Mouse (Mus musculus) lung, embryonic 14.5 days (tissue): Measurements from ENCODE around the gene Ldb1. TPM values are rescaled to one million over a fixed set of nuclear protein-coding genes. Genes with fewer than 3 reads are reported as not detected.

Experiments
- ATAC-seq: fragments of 200-750 bp; cut with Nextera tagmentation; 2 replicates; pipeline ENCODE4 v1.8.0; 2017; ENCODE audit warnings: mild to moderate bottlenecking, moderate TSS enrichment, moderate library complexity; ENCODE audit not compliant: insufficient read depth
- DNase-seq: peaks from one replicate; pipeline ENCODE4 v3.0.0-alpha.2; 2015
- H3K27ac ChIP-seq: fragments of 300-500 bp; sonication (generic); 2 replicates; pipeline ENCODE4 v1.5.1; 2014; ENCODE audit warnings: low read depth, mild to moderate bottlenecking, moderate library complexity
- H3K27me3 ChIP-seq: fragments of 300-500 bp; sonication (generic); 2 replicates; pipeline ENCODE4 v1.6.1; 2014; ENCODE audit warnings: low read length, control low read depth; ENCODE audit not compliant: insufficient read depth
- H3K36me3 ChIP-seq: fragments of 300-500 bp; sonication (generic); 2 replicates; pipeline ENCODE4 v1.6.1; 2014; ENCODE audit warnings: control low read depth; ENCODE audit not compliant: insufficient read depth
- H3K4me1 ChIP-seq: fragments of 300-500 bp; sonication (generic); 2 replicates; pipeline ENCODE4 v1.6.1; 2014; ENCODE audit warnings: antibody characterized with exemption, control low read depth; ENCODE audit not compliant: insufficient read depth
- H3K4me2 ChIP-seq: fragments of 300-500 bp; sonication (generic); 2 replicates; pipeline ENCODE4 v1.6.1; 2014; ENCODE audit warnings: mild to moderate bottlenecking
- H3K4me3 ChIP-seq: fragments of 300-500 bp; sonication (generic); 2 replicates; pipeline ENCODE4 v1.5.1; 2014; ENCODE audit warnings: low read depth, low read length
- H3K9ac ChIP-seq: fragments of 300-500 bp; sonication (generic); 2 replicates; pipeline ENCODE4 v1.6.1; 2014
- H3K9me3 ChIP-seq: fragments of 300-500 bp; sonication (generic); 2 replicates; pipeline ENCODE4 v1.6.1; 2016; ENCODE audit warnings: low read depth, low read length, control low read depth
- CTCF ChIP-seq: IDR thresholded peaks from 2 replicates; pipeline ENCODE4 v1.5.1; 2016; ENCODE audit warnings: antibody characterized with exemption, low read depth
- WGBS: fragments of 180-500 bp; shearing (Covaris S2); extraction: QIAGEN DNeasy Blood & Tissue Kit; methylation state at CpG from one replicate; pipeline ENCODE4 v1.1.7; 2014; 5-methylcytosine and 5-hydroxymethylcytosine counted together
- polyA plus RNA-seq: library from polyadenylated mRNA; unstranded; fragments of >200 nt; fragmentation: Nextera tagmentation; extraction: Ambion mirVana; gene quantifications from 2 replicates; pipeline ENCODE4 v1.2.1, GENCODE M21; 2014

Gene Ldb1
- polyA plus RNA-seq, 1 experiment from 2014 or later = 87.7 TPM

DNA sequence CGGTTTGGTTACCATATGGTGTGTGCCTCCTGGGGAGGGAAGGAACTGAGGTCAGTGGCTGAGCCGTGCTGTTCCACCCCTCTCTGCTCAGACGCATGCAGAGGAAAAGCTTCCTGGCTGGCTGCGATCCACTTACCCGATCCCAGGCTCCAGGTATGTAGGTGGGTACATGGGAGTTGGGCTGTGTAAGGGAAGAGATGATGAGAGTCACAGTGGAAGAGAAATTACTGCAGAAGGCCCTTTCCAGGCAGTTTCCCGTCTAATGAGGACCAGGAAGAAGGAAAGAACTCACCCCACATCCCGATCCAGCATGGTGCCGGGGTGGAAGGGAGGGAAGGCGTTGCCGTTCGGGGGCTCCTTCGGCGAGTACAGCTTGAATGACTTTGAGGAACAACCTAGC is 9.0 kb downstream of the Ldb1 start:
- WGBS = 82% methylated on average over 13 of the region's 13 CpGs
- DNase-seq (no peak), ATAC-seq (no peak)
- Histone ChIP-seq H3K4me3 (no peak overlapping the region), H3K4me1 (peaks cover 16% of the 10 kb centered on the region), H3K36me3 (peaks cover 60% of the 10 kb centered on the region), H3K9ac (no peak overlapping the region), H3K9me3 (no peaks in the 10 kb centered on the region), H3K4me2 (no peak overlapping the region), H3K27me3 (no peaks in the 10 kb centered on the region), H3K27ac (no peak overlapping the region)
- TF ChIP-seq CTCF = no peak

DNA sequence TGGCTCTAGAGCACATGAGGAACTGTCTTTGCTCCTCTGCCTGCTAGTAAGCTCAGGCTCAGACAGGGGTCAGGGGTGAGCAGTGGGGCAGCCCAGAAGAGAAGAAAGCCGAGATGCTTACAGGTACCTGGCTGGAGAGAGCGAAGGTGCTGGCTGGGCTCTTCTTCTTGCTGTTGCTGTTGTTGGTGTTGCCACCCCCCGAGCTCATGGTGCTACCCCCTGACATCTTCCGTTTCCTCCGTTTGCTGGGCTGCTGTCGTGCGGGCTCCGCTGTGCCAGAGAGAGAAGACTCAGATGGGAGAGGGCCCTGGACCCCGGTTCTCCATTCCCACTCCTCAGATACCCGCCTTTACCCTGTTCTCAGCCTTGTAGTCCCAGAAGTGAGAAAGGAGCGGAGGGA is 11.1 kb downstream of the Ldb1 start:
- Histone ChIP-seq H3K4me2 (no peak overlapping the region), H3K36me3 (peaks cover 71% of the 10 kb centered on the region), H3K4me3 (no peak overlapping the region), H3K9ac (no peak overlapping the region), H3K9me3 (peaks cover 6% of the 10 kb centered on the region; the same call in 1 of the 2 replicates), H3K27me3 (no peaks in the 10 kb centered on the region), H3K27ac (no peak overlapping the region), H3K4me1 (peaks cover 6% of the 10 kb centered on the region; the same call in 1 of the 2 replicates)
- 93% methylated on average over 11 of the region's 11 CpGs for WGBS
- ATAC-seq (no peak), DNase-seq (no peak)
- no peak for TF ChIP-seq CTCF

DNA sequence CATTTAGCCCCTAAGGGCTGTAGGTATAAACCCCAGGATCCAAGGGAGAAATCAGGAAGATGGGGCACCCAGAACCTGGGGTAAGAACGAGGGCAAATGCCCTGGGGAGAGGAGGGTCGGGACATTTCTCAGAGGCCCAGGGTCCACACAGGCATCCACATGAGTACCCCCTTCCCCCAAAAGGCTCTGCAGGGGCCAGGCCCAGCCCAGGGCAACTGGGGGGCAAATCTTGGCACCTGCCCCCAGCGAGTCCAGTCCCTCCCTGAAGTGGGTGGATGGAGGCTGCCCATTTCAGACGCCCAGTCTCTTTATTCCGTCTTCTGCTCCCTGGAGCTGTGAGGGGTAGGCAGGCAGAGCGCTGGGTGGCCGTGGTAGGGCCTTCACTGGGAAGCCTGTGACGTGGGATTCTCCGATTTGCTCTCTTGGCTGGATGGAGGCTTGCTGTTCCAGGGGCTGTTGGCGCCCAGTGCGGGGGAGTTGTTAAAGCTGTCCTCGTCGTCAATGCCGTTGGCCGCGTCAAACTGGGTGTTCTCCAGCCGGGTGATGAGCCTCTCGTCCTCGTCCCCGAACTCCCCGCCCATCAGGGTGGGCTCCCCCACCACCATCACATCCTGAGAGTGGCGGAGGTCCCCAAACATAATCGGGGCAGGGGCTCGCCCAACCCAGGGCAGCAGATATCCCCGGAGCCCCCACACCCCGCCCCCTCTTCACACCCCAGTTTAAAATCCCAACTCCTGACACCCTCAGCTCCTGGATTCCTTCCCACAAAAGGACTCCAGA is 12.1 kb downstream of the Ldb1 start:
- Histone ChIP-seq H3K27ac (no peak overlapping the region), H3K4me1 (peaks cover 6% of the 10 kb centered on the region; the same call in 1 of the 2 replicates), H3K4me2 (no peak overlapping the region), H3K9ac (no peak overlapping the region), H3K27me3 (no peaks in the 10 kb centered on the region), H3K4me3 (no peak overlapping the region), H3K9me3 (peaks cover 6% of the 10 kb centered on the region; the same call in 1 of the 2 replicates), H3K36me3 (peaks cover 71% of the 10 kb centered on the region)
- ATAC-seq (no peak), DNase-seq (no peak)
- TF ChIP-seq CTCF = no peak
- WGBS = 88% methylated on average over 26 of the region's 26 CpGs

DNA sequence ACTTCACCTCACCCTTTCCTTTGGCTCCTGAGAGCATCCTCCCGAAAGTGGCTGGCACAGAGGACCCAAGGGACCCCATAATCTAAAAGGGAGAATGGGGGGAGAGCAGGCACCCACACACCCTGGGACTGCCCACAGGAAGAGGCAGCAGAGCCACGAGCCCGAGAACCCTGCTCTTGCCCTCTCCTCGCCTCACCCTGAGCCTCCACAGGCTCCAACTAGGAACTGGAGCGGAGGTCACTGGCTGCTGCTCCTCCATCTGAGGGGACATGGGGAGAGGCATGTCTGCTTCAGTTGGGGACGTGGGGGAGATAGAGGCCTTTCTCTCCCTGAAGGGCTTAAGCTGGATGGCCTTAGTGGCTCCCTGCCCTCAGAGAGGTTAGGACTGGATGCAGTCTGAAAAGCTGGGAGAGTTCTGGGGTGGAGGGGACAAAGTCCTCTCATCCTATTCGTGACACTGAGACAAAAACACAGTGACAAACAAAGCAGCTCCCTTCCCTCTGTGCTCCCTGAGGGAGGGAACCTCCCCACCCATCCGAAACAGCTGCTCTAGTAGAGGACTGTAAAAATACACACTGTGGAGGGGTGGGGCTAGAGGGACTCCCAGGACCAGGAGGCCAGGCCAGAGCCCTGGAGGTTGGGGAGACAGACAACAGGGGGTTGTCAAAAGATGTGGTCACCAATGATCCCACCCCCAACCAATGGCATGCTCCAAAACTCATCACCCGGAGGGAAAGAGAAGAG is 13.2 kb downstream of the Ldb1 start:
- Histone ChIP-seq H3K4me2 (no peak overlapping the region), H3K9ac (no peak overlapping the region), H3K4me3 (no peak overlapping the region), H3K9me3 (peaks cover 6% of the 10 kb centered on the region; the same call in 1 of the 2 replicates), H3K27ac (no peak overlapping the region), H3K4me1 (peaks cover 1% of the 10 kb centered on the region; the same call in 1 of the 2 replicates), H3K27me3 (no peaks in the 10 kb centered on the region), H3K36me3 (peaks cover 68% of the 10 kb centered on the region)
- 77% methylated on average over 9 of the region's 9 CpGs for WGBS
- no peak for ATAC-seq
- TF ChIP-seq CTCF = no peak
- no peak for DNase-seq

DNA sequence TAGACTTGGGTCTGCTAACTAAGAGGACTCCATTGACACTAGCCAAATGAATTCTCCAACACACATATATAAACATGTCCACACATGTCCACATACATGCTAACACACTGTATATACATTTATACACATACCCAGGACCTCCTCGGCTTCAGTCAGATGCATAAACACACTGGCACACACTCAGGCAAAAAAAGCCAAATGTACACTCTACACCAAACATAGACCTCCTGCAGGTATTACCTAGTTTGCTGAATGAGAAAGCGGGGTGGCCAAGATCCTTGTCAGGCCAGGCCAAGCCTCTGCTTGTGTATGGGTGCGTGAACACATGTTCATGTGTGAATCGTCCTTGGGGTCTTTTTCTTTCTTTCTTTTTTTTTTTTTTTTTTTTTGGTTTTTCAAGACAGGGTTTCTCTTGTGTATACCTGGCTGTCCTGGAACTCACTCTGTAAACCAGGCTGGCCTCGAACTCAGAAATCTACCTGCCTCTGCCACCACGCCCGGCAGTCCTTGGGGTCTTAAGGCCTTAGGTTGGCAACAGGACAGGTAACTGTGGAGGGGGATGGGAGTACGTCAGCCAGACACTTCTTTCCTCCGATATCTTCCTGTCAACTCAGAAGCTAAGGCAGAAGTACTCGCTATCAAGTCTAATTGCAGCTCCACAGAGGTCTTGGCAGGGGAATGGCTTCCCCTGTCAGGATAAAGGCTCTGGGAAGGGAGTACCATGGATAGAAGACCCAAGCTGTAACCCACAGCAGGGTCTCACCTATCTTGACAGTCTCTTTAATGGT is 14.6 kb downstream of the Ldb1 start:
- no peak overlapping the region for H3K4me3 ChIP-seq
- peaks cover 55% of the 10 kb centered on the region for H3K36me3 ChIP-seq
- no peak overlapping the region for H3K27ac ChIP-seq
- no peak overlapping the region for H3K4me2 ChIP-seq
- DNase-seq (no peak), ATAC-seq (no peak)
- TF ChIP-seq CTCF = no peak
- H3K27me3 ChIP-seq = no peaks in the 10 kb centered on the region
- WGBS = 92% methylated on average over 10 of the region's 10 CpGs
- H3K9ac ChIP-seq = no peak overlapping the region
- no peaks in the 10 kb centered on the region for H3K4me1 ChIP-seq
- peaks cover 6% of the 10 kb centered on the region; the same call in 1 of the 2 replicates for H3K9me3 ChIP-seq

DNA sequence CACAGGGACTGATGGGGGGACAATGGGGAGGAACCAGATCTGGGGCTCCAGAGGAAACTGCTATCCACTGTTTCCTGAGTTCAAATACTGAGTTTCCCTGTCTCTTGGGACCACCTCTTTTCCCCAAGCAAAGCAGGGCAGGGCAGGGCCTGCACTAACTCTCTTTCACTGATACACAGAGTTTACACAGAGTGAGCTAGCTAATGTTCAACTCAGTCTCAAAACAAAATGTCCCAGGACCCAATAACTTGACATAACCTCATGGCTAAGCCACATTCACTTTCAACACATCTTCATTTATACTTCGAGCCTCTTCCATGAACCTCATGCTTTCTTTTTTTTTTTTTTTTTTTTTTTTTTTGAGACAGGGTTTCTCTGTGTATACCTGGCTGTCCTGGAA is 15.4 kb downstream of the Ldb1 start:
- H3K4me2 ChIP-seq = no peak overlapping the region
- no peaks in the 10 kb centered on the region for H3K4me1 ChIP-seq
- WGBS = 100% methylated on average over 1 of the region's 1 CpGs
- no peak overlapping the region for H3K4me3 ChIP-seq
- TF ChIP-seq CTCF = no peak
- H3K9ac ChIP-seq = no peak overlapping the region
- H3K27me3 ChIP-seq = no peaks in the 10 kb centered on the region
- peaks cover 6% of the 10 kb centered on the region; the same call in 1 of the 2 replicates for H3K9me3 ChIP-seq
- no peak overlapping the region for H3K27ac ChIP-seq
- DNase-seq (no peak), ATAC-seq (no peak)
- peaks cover 48% of the 10 kb centered on the region for H3K36me3 ChIP-seq
